Mouse (Mus musculus) neural tube, embryonic 13.5 days (tissue): ENCODE data around the gene App. TPM values are rescaled to one million over a fixed set of nuclear protein-coding genes. Genes with fewer than 3 reads are reported as not detected.

ENCODE experiments used
- ATAC-seq: fragments of 200-750 bp; cut with Nextera tagmentation; 2 replicates; pipeline ENCODE4 v1.8.0; 2017; ENCODE audit warnings: low read depth, mild to moderate bottlenecking, moderate TSS enrichment, moderate library complexity
- H3K27ac ChIP-seq: fragments of 300-500 bp; sonication (generic); replicated peaks from 2 replicates; pipeline ENCODE4 v1.5.1; 2015; ENCODE audit warnings: moderate library complexity, mild to moderate bottlenecking, inconsistent platforms
- H3K27me3 ChIP-seq: fragments of 300-500 bp; sonication (generic); 2 replicates; pipeline ENCODE4 v1.6.1; 2015; ENCODE audit warnings: mild to moderate bottlenecking, inconsistent platforms
- H3K36me3 ChIP-seq: fragments of 300-500 bp; sonication (generic); 2 replicates; pipeline ENCODE4 v1.6.1; 2015; ENCODE audit warnings: mild to moderate bottlenecking, inconsistent platforms
- H3K4me1 ChIP-seq: fragments of 300-500 bp; sonication (generic); replicated peaks from 2 replicates; pipeline ENCODE4 v1.6.1; 2015; ENCODE audit warnings: inconsistent platforms
- H3K4me2 ChIP-seq: fragments of 300-500 bp; sonication (generic); 2 replicates; pipeline ENCODE4 v1.6.1; 2015; ENCODE audit warnings: inconsistent platforms, mild to moderate bottlenecking, moderate library complexity
- H3K4me3 ChIP-seq: fragments of 300-500 bp; sonication (generic); 2 replicates; pipeline ENCODE4 v1.5.1; 2015; ENCODE audit warnings: mild to moderate bottlenecking, inconsistent platforms
- H3K9ac ChIP-seq: fragments of 300-500 bp; sonication (generic); 2 replicates; pipeline ENCODE4 v1.6.1; 2015; ENCODE audit warnings: moderate library complexity, mild to moderate bottlenecking, inconsistent platforms
- H3K9me3 ChIP-seq: fragments of 300-500 bp; sonication (generic); 2 replicates; pipeline ENCODE4 v1.6.1; 2016; ENCODE audit warnings: inconsistent platforms
- WGBS: fragments of 180-500 bp; shearing (Covaris S2); methylation state at CpG from one replicate; pipeline ENCODE4 v1.1.7; 2015; 5-methylcytosine and 5-hydroxymethylcytosine counted together
- polyA plus RNA-seq: library from polyadenylated mRNA; unstranded; fragments of >200 nt; fragmentation: Nextera tagmentation; extraction: Ambion mirVana; gene quantifications from 2 replicates; pipeline ENCODE4 v1.2.1, GENCODE M21; 2015

The App gene
- polyA plus RNA-seq, 1 experiment from 2014 or later: 388 TPM

DNA sequence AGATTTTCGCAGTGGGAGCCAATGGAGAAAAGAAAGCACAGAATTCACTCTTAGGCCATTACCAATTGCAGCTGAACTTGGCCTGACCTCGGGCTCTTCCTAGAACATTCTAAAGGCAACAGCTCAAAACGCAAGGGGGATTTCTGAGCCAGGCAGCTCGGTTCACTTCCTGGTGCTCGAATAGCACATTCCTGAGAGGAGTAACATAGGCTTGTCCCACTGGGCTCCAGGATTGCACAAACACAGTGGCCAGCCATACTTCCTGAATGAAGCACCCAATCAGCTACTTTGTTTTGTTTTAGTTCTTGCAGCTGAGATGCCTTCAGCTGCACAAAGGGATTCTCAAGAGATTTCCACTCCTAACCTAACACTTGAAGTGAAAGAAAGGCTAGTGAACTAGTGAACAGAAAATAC lies 40.1 kb downstream of the App start:
- Histone ChIP-seq H3K4me1 (peaks cover 54% of the 10 kb centered on the region), H3K4me2 (no peak overlapping the region; the same call in 1 of the 2 replicates), H3K27me3 (no peaks in the 10 kb centered on the region), H3K9me3 (no peaks in the 10 kb centered on the region), H3K27ac (peak overlapping the region; percentile 54), H3K4me3 (no peak overlapping the region), H3K36me3 (no peaks in the 10 kb centered on the region), H3K9ac (no peak overlapping the region)
- 52% methylated on average over 5 of the region's 5 CpGs for WGBS
- ATAC-seq: no peak

DNA sequence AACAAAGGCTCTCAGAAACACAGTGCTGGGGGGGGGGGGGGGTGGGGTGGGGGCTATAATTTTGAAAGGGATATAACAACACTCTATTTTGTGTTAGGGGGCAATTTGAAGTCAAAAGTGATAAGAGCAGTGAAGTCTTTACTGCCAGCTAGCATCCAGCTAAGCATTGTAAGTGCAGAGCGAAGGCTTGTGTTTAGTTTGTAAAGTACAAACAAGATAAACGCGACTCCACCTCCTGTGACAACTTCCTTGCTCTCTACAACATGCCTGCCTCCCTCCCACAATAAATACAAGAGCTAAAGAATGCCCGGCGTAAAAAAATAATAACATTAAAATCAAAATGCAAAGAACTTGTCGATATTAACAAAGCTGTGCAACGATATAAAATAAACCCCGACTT lies 40.5 kb downstream of the App start:
- Histone ChIP-seq H3K4me2 (no peak overlapping the region), H3K27me3 (no peaks in the 10 kb centered on the region), H3K4me3 (no peak overlapping the region), H3K27ac (0 out of 2 replicates have a peak overlapping the region, but pooled peaks have one; percentile 54), H3K36me3 (no peaks in the 10 kb centered on the region), H3K9ac (no peak overlapping the region), H3K9me3 (no peaks in the 10 kb centered on the region), H3K4me1 (peaks cover 58% of the 10 kb centered on the region)
- no peak for ATAC-seq
- WGBS: 76% methylated on average over 8 of the region's 8 CpGs

DNA sequence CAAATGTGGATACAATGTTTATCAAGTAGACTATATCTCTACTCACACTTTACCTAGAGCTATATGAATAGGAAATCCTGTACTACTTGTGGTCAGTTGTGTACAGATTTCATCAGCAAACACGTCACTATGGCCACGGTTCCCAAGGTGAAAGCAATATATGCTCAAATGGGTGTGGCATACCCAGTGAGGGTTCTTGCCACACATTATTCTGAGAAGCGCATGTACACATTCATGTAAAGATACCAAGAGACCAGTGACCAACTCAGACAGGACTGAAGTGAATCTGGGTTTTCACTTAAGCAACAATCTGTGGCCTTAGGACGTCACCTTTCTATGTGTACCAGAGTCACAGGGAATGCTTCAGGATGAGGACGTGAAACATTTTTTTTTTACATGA lies 41.4 kb downstream of the App start:
- no peak for ATAC-seq
- 92% methylated on average over 5 of the region's 5 CpGs for WGBS
- Histone ChIP-seq H3K36me3 (no peaks in the 10 kb centered on the region), H3K4me3 (no peak overlapping the region), H3K27ac (no peak overlapping the region), H3K4me1 (peaks cover 60% of the 10 kb centered on the region), H3K9me3 (no peaks in the 10 kb centered on the region), H3K27me3 (no peaks in the 10 kb centered on the region), H3K4me2 (no peak overlapping the region), H3K9ac (no peak overlapping the region)

- ATAC-seq: no peak
- no peak overlapping the region for H3K9ac ChIP-seq
- no peak overlapping the region for H3K27ac ChIP-seq
- WGBS: 85% methylated on average over 7 of the region's 7 CpGs
- H3K36me3 ChIP-seq: no peaks in the 10 kb centered on the region; the same call in 1 of the 2 replicates
- H3K4me2 ChIP-seq: no peak overlapping the region
- no peak overlapping the region for H3K4me3 ChIP-seq
- peaks cover 66% of the 10 kb centered on the region for H3K4me1 ChIP-seq
- no peaks in the 10 kb centered on the region for H3K9me3 ChIP-seq
- H3K27me3 ChIP-seq: no peaks in the 10 kb centered on the region
These were observed 42.6 kb downstream of the App start for GRCm38 (mm10) chr16:85130861-85131556.

DNA sequence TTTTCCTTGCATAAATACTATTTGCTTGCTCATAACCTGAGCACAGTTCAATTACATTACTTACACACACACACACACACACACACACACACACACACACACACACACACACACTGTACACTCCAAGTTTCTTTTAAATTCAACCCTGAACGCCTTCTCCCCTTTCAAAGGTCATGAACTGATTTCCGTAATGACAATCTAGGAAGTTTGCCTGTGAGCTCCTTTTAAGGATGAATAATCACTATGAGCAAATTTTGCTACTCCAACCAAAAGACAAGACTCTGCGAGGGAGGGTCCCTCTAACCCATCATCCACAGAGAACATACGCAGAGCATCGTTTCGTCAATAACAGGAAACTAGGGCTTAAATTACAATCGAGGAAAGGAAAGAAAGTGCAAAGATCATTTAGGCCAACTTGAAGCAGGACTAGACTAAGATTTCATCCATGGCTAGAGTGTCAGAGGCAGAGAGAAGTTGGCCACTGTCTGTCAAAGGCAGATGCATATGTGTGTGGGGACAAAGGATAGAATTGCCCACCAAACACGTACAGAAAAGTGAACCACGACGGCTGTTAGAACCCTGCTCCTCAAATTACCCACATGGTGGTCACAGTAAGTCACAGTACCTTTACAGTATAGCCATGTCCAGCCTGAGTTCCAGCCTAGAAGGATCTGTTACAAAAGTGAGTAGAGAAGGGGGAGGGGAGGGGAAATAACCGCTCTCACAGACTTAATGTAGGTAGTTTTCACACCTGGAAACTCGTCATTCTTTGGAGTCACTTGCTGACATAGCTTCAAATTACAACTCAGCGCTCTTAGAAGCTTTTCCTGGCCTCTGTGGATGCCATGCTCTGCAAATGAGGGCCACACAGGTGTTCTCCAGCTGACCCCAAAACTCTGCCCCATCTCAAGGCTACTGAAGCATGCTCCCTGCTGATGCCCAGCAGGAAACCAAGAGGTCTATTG lies 44.6 kb downstream of the App start:
- H3K4me3 ChIP-seq: no peak overlapping the region
- H3K4me1 ChIP-seq: peaks cover 54% of the 10 kb centered on the region
- no peak overlapping the region for H3K9ac ChIP-seq
- H3K36me3 ChIP-seq: peaks cover 7% of the 10 kb centered on the region
- 49% methylated on average over 13 of the region's 13 CpGs for WGBS
- no peaks in the 10 kb centered on the region for H3K9me3 ChIP-seq
- peak overlapping the region; percentile 70 for H3K27ac ChIP-seq
- H3K27me3 ChIP-seq: no peaks in the 10 kb centered on the region
- ATAC-seq: no peak
- no peak overlapping the region for H3K4me2 ChIP-seq

DNA sequence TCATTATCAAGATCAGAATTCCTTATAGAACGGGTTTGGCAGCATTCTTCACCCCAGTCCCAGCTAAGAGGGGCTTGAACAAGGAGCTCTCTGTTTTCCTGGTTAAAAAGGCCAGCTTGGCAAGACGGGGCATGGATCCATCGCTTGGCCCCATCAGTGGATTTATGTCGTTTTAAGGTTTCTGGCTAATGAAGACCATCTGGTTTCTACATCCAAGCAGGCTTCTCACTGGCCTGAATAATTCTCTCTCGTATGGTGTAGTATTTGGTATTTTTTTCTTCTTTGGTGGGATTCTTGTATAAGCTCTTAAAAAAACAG lies 45.3 kb downstream of the App start:
- Histone ChIP-seq H3K4me3 (no peak overlapping the region), H3K27ac (peak overlapping the region; percentile 80)

GRCm38 (mm10) chr16:85127661-85128346 lies 45.8 kb downstream of the App start:
- Histone ChIP-seq H3K4me2 (no peak overlapping the region), H3K27ac (peak overlapping the region; percentile 80), H3K9me3 (no peaks in the 10 kb centered on the region), H3K27me3 (no peaks in the 10 kb centered on the region), H3K4me3 (no peak overlapping the region), H3K9ac (no peak overlapping the region), H3K4me1 (peaks cover 43% of the 10 kb centered on the region), H3K36me3 (peaks cover 7% of the 10 kb centered on the region)
- 61% methylated on average over 11 of the region's 11 CpGs for WGBS
- peak; percentile 24; the same call in 1 of the 2 replicates for ATAC-seq

More for the DNA sequence above, 45.3 kb downstream of the App start:
- no peaks in the 10 kb centered on the region for H3K27me3 ChIP-seq
- H3K4me2 ChIP-seq: no peak overlapping the region
- WGBS: 34% methylated on average over 5 of the region's 5 CpGs
- peaks cover 48% of the 10 kb centered on the region for H3K4me1 ChIP-seq
- H3K9me3 ChIP-seq: no peaks in the 10 kb centered on the region
- ATAC-seq: peak; percentile 62; the same call in 1 of the 2 replicates
- peaks cover 7% of the 10 kb centered on the region for H3K36me3 ChIP-seq
- no peak overlapping the region for H3K9ac ChIP-seq

- Histone ChIP-seq H3K9ac (no peak overlapping the region), H3K27me3 (no peaks in the 10 kb centered on the region), H3K27ac (no peak overlapping the region), H3K36me3 (peaks cover 9% of the 10 kb centered on the region), H3K4me3 (no peak overlapping the region), H3K9me3 (no peaks in the 10 kb centered on the region), H3K4me2 (no peak overlapping the region), H3K4me1 (peaks cover 31% of the 10 kb centered on the region)
- no peak for ATAC-seq
- WGBS: 96% methylated on average over 4 of the region's 4 CpGs
These were observed 48.9 kb downstream of the App start for GRCm38 (mm10) chr16:85124649-85125048.

GRCm38 (mm10) chr16:85121983-85122382 lies 51.6 kb downstream of the App start:
- no peak overlapping the region for H3K4me2 ChIP-seq
- H3K4me3 ChIP-seq: no peak overlapping the region
- no peaks in the 10 kb centered on the region for H3K27me3 ChIP-seq
- no peaks in the 10 kb centered on the region for H3K9me3 ChIP-seq
- H3K27ac ChIP-seq: no peak overlapping the region
- WGBS: 82% methylated on average over 5 of the region's 5 CpGs
- peaks cover 12% of the 10 kb centered on the region for H3K4me1 ChIP-seq
- peaks cover 21% of the 10 kb centered on the region for H3K36me3 ChIP-seq
- no peak for ATAC-seq
- H3K9ac ChIP-seq: no peak overlapping the region

DNA sequence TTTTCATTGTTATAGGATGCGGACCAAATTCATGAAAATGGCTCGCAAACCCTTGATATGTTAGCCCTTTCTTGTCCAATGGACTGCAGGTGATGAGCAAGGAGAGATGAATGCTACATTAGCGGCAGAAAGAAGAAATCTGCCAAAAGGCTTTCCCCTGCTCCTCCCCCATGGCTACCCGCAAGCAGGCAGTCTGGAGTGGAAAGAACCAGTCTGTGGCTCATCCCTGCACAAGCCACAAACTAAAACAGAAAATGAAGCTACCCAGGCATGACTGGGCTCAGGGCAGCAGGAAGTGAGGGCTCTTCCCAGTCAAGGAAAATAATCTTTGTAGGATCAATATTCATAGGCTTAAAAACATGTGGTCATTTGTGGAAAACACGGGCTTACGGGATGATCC lies 54.6 kb downstream of the App start:
- H3K9me3 ChIP-seq: no peaks in the 10 kb centered on the region
- 94% methylated on average over 6 of the region's 6 CpGs for WGBS
- peaks cover 14% of the 10 kb centered on the region for H3K36me3 ChIP-seq
- H3K4me2 ChIP-seq: no peak overlapping the region
- H3K27ac ChIP-seq: no peak overlapping the region
- peaks cover 11% of the 10 kb centered on the region; the same call in 1 of the 2 replicates for H3K4me1 ChIP-seq
- H3K9ac ChIP-seq: no peak overlapping the region
- no peak for ATAC-seq
- H3K27me3 ChIP-seq: no peaks in the 10 kb centered on the region
- no peak overlapping the region for H3K4me3 ChIP-seq

DNA sequence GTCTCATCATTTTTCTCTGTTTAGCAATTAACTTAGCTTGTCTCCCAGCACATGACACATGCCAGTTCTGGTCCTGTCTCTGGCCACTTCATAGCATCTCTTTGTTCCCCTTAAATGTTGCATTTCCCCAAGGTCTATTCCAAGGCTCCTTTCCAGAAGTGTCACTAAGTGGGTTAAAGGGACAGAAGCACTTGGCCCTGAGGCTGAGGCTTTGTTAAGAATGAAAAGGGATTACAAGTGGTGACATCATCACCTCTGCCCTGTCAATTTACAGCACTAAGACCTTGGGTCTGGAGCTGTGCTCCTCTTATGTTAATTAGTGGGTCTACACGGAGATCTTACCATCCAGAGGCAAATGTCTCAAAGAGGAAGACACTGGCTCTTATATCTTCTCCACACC lies 56.0 kb downstream of the App start:
- H3K4me1 ChIP-seq: peaks cover 11% of the 10 kb centered on the region; the same call in 1 of the 2 replicates
- no peak for ATAC-seq
- H3K9me3 ChIP-seq: no peaks in the 10 kb centered on the region
- no peak overlapping the region for H3K4me2 ChIP-seq
- no peaks in the 10 kb centered on the region for H3K27me3 ChIP-seq
- WGBS: 56% methylated on average over 1 of the region's 1 CpGs
- peaks cover 14% of the 10 kb centered on the region for H3K36me3 ChIP-seq
- H3K27ac ChIP-seq: no peak overlapping the region
- no peak overlapping the region for H3K9ac ChIP-seq
- H3K4me3 ChIP-seq: no peak overlapping the region

DNA sequence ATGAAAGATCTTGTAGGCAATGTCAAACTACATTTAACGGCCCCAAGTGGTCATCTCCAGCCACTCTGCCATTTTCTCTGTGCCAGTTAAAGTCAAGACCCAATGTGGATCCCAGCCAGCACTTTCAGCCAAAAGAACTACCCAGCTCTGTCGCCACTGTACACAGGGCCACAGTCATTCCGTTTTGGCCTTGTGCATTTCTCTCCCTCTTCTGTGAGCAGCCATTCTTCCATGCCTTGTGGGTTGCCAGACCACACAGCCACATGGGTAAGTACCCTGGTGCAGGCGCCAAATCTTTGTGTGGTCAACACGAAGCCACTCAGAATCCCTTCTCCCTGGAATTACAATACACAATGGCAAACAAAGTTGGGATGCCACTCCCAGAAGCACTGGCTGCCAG lies 57.7 kb downstream of the App start:
- H3K4me1 ChIP-seq: peaks cover 19% of the 10 kb centered on the region
- H3K9ac ChIP-seq: no peak overlapping the region
- H3K27me3 ChIP-seq: no peaks in the 10 kb centered on the region
- no peak overlapping the region for H3K4me3 ChIP-seq
- no peak for ATAC-seq
- no peaks in the 10 kb centered on the region for H3K9me3 ChIP-seq
- 90% methylated on average over 5 of the region's 5 CpGs for WGBS
- no peak overlapping the region for H3K27ac ChIP-seq
- H3K36me3 ChIP-seq: peaks cover 14% of the 10 kb centered on the region
- no peak overlapping the region for H3K4me2 ChIP-seq
